Mouse (Mus musculus) B cell, adult 2 months (primary cell): Measurements from ENCODE around the gene Aqp1.

Source experiments
- DNase-seq, 2 experiments: peaks; one replicate each; pipeline ENCODE4 v3.0.0; 2022

The Aqp1 gene

GRCm38 (mm10) chr6:55357636-55358031 lies 21.4 kb downstream of the Aqp1 start:
- DNase-seq: no peak

GRCm38 (mm10) chr6:55358731-55359143 lies 22.5 kb downstream of the Aqp1 start:
- peak; percentile 7 to 9 for DNase-seq

- DNase-seq: no peak
Observed at GRCm38 (mm10) chr6:55362663-55363062, 26.4 kb downstream of the Aqp1 start.

GRCm38 (mm10) chr6:55367126-55367525 lies 30.9 kb downstream of the Aqp1 start:
- DNase-seq: no peak

GRCm38 (mm10) chr6:55370831-55371230 lies 34.6 kb downstream of the Aqp1 start:
- no peak for DNase-seq

- no peak for DNase-seq
Observed at GRCm38 (mm10) chr6:55376076-55376475, 39.8 kb downstream of the Aqp1 start, which contains the start of gene Ghrhr. Ghrhr (plus strand) TSS chr6:55376295.

- no peak for DNase-seq
Observed at GRCm38 (mm10) chr6:55376511-55376910, 40.3 kb downstream of the Aqp1 start.

GRCm38 (mm10) chr6:55377461-55377860 lies 41.2 kb downstream of the Aqp1 start:
- DNase-seq: no peak

GRCm38 (mm10) chr6:55379641-55380335 lies 43.6 kb downstream of the Aqp1 start:
- DNase-seq: peak in 1 of 2 experiments; percentile 9

- no peak for DNase-seq
Observed at GRCm38 (mm10) chr6:55381966-55382365, 45.7 kb downstream of the Aqp1 start.

- DNase-seq: peak; percentile 48 to 52
Observed at GRCm38 (mm10) chr6:55383897-55384296, 47.7 kb downstream of the Aqp1 start.

GRCm38 (mm10) chr6:55384356-55384951 lies 48.2 kb downstream of the Aqp1 start:
- DNase-seq: no peak

GRCm38 (mm10) chr6:55388546-55389169 lies 52.4 kb downstream of the Aqp1 start:
- DNase-seq: no peak

- no peak for DNase-seq
Observed at GRCm38 (mm10) chr6:55389321-55389720, 53.1 kb downstream of the Aqp1 start.

GRCm38 (mm10) chr6:55391814-55392213 lies 55.6 kb downstream of the Aqp1 start:
- no peak for DNase-seq

- peak; percentile 19 to 30 for DNase-seq
Observed at GRCm38 (mm10) chr6:55392453-55392852, 56.2 kb downstream of the Aqp1 start.

GRCm38 (mm10) chr6:55394854-55395253 lies 58.6 kb downstream of the Aqp1 start:
- DNase-seq: no peak

GRCm38 (mm10) chr6:55396176-55396575 lies 59.9 kb downstream of the Aqp1 start:
- DNase-seq: no peak

- no peak for DNase-seq
Observed at GRCm38 (mm10) chr6:55396622-55397041, 60.4 kb downstream of the Aqp1 start.
